Mouse (Mus musculus): ENCODE results near the gene Rpl27. TPM values are rescaled to one million over a fixed set of nuclear protein-coding genes. Genes with fewer than 3 reads are reported as not detected.

Gene Rpl27
- total RNA-seq, 1 experiment = 1,307 TPM

DNA sequence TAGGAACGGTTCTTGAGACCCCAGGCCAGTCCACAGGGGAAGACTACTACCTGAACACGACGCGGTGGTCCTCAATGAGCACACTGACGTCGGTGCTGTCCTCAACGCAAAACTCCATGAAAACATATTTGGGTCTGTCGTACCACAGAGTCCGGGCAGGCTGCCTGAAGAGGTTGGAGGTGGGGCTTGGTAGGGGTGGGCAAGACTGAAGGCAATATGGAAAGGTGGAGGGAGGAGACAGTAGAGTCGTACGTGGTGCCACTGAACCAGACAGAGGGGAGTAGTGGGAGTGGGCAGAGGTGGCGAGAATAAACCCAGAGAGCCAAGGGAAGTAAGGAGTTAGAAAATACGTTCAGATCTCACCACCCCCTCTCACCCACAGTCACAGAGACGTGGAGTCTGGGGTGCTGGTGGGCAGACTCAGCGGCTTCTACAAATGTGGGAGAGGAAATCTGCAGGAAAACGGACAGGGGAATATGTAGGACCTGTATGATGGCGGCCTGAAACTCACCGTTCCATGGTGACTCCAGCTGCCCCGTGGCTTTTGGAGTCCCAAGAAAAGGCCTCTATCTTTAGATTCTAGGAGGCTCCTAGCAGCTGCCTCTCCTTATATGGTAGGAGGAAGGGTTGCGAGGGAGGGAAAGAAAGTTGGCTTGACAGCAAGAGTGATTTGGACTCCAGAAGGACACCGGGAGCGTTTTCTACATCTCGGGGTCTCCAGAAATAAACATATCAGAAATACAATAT, 17.8 kb upstream of the Rpl27 start, which contains the start of gene Gm27029:
Gene Gm27029 (minus strand): TSS at position 692 of the 747 bp plus-strand sequence.
- Histone ChIP-seq H3K4me1 (ENCODE audit: control insufficient read depth in 2 of 2, insufficient read depth in 2 of 2, low read length in 2 of 2, poor library complexity in 1 of 2) (peaks cover 2 to 9% of the 10 kb centered on the region in 2 experiments; a peak in 2 of 4 replicates), H3K9me3 (ENCODE audit: control insufficient read depth, insufficient read depth, low read depth, low read length) (no peaks in the 10 kb centered on the region), H3K9ac (ENCODE audit: insufficient read depth, low read depth, low read length, poor library complexity, severe bottlenecking) (peak within 1 kb of the TSS; percentile 80), H3K36me3 (ENCODE audit: control insufficient read depth, insufficient read depth, low read length, poor library complexity, severe bottlenecking) (no peaks in the 10 kb centered on the region), H3K4me3 (ENCODE audit: insufficient read depth in 1 of 2, low read depth in 1 of 2, low read length in 2 of 2, poor library complexity in 1 of 2, severe bottlenecking in 1 of 2) (peak within 1 kb of the TSS; percentile 80 to 89), H3K27ac (ENCODE audit: insufficient read depth, low read depth, low read length, poor library complexity, severe bottlenecking) (peak within 1 kb of the TSS; percentile 32)
- no peak for DNase-seq (ENCODE audit: low read depth, low spot score)
- peak; percentile 38; the same call in 1 of the 2 replicates for TF ChIP-seq HCFC1 (IDR thresholded peaks at IDR 0.05; ENCODE audit: borderline replicate concordance, insufficient read depth, low read length)
- TF ChIP-seq ZNF384 (IDR thresholded peaks at IDR 0.05; ENCODE audit: low read depth, low read length) = no peak
- in situ Hi-C loops (cut with MboI; ENCODE audit: low sequenced_read_pairs in 2 of 2, unreplicated experiment in 2 of 2) = no loop called here

DNA sequence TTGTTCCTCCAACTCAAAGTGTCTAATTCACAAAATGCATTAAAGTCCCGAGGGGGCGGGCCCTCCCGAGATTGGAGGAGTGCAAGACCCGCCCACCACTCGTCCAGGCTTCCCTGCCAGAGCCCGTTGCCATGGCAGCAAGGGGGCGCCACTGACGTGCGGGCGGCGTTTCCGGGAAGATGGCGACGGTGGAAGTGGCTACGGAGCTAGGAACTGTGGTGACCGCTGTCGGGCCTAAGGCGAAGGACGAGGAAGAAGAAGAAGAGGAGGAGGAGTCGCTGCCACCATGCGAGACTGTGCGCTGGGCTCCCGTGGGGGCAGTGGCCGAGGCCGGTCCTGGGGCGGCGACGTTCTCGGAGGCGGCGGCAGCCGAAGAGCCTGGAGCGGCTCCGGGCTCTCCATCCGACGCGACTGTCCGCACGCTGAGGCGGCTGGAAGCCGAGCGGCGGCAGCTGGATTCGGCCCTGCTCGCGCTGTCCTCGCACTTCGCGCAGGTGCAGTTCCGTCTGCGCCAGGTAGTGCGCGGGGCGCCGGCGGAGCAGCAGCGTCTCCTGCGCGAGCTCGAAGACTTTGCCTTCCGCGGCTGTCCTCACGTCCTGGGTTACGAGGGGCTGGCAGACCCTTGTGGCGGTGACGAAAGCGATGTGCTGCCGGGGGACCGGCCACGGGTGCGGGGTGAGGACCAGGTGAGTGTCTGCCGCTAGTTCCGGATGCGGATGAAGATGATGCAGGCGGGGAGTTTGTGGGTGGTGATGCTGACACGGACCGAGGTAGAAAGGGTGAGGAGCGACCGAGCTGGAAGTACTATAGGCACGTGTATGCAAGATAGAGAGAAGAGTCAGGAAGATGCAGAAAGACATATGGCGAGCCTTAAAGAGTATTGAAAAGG, 16.9 kb upstream of the Rpl27 start, which contains the start of the genes Rundc1 and Ptges3l:
Gene Rundc1 (plus strand): TSS at position 161 of the 889 bp plus-strand sequence.
Gene Ptges3l (minus strand): TSS at position 409 of the 889 bp plus-strand sequence.
- peak; percentile 96 for DNase-seq (ENCODE audit: low read depth, low spot score)
- no peaks in the 10 kb centered on the region for H3K9me3 ChIP-seq (ENCODE audit: control insufficient read depth, insufficient read depth, low read depth, low read length)
- peak within 1 kb of the TSS; percentile 80 for H3K9ac ChIP-seq (ENCODE audit: insufficient read depth, low read depth, low read length, poor library complexity, severe bottlenecking)
- in situ Hi-C loops (cut with MboI; ENCODE audit: low sequenced_read_pairs in 2 of 2, unreplicated experiment in 2 of 2) = no loop called here
- H3K36me3 ChIP-seq (ENCODE audit: control insufficient read depth, insufficient read depth, low read length, poor library complexity, severe bottlenecking) = 0 out of 2 replicates have a peak, but pooled peaks cover 2% of the 10 kb centered on the region
- H3K27ac ChIP-seq (ENCODE audit: insufficient read depth, low read depth, low read length, poor library complexity, severe bottlenecking) = peak within 1 kb of the TSS; percentile 32
- TF ChIP-seq HCFC1 (IDR thresholded peaks at IDR 0.05; ENCODE audit: borderline replicate concordance, insufficient read depth, low read length) (peak; percentile 70; the same call in 1 of the 2 replicates), ZNF384 (IDR thresholded peaks at IDR 0.05; ENCODE audit: low read depth, low read length) (no peak)
- H3K4me1 ChIP-seq (ENCODE audit: control insufficient read depth in 2 of 2, insufficient read depth in 2 of 2, low read length in 2 of 2, poor library complexity in 1 of 2) = peaks cover 1 to 3% of the 10 kb centered on the region in 2 experiments; a peak in 1 of 4 replicates
- peak within 1 kb of the TSS; percentile 80 to 89 for H3K4me3 ChIP-seq (ENCODE audit: insufficient read depth in 1 of 2, low read depth in 1 of 2, low read length in 2 of 2, poor library complexity in 1 of 2, severe bottlenecking in 1 of 2)

DNA sequence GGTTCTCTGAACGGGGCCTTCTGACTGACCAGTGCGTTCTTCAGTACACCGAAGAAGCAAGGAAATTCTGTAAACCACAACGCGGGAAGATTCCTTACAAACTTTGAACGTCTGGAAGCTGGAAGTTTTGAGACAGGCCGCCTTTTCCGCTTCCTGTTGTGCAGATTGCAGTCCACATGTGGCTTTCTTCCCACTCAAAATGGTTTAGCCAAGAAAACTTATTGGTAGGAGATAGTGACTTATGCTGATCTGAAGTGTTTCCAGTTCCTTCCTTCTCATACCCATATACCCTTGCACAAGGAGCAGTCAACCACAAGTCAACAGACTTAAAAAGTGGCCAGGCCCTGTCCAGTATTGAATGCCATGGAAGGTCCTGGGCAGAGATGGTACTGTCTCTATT, 15.9 kb upstream of the Rpl27 start:
- DNase-seq (ENCODE audit: low read depth, low spot score) = no peak
- Histone ChIP-seq H3K27ac (ENCODE audit: insufficient read depth, low read depth, low read length, poor library complexity, severe bottlenecking) (no peak overlapping the region), H3K36me3 (ENCODE audit: control insufficient read depth, insufficient read depth, low read length, poor library complexity, severe bottlenecking) (peaks cover 3% of the 10 kb centered on the region; the same call in 1 of the 2 replicates), H3K4me1 (ENCODE audit: control insufficient read depth in 2 of 2, insufficient read depth in 2 of 2, low read length in 2 of 2, poor library complexity in 1 of 2) (peaks cover 2 to 4% of the 10 kb centered on the region in 2 experiments; a peak in 1 of 4 replicates), H3K9me3 (ENCODE audit: control insufficient read depth, insufficient read depth, low read depth, low read length) (no peaks in the 10 kb centered on the region), H3K4me3 (ENCODE audit: insufficient read depth in 1 of 2, low read depth in 1 of 2, low read length in 2 of 2, poor library complexity in 1 of 2, severe bottlenecking in 1 of 2) (peak overlapping the region in 1 of 2 experiments; percentile 89; a peak in 1 of 4 replicates), H3K9ac (ENCODE audit: insufficient read depth, low read depth, low read length, poor library complexity, severe bottlenecking) (no peak overlapping the region)
- TF ChIP-seq MAFK (IDR thresholded peaks at IDR 0.05; ENCODE audit: insufficient read depth, low read depth, low read length) = no peak
- in situ Hi-C loops (cut with MboI; ENCODE audit: low sequenced_read_pairs in 2 of 2, unreplicated experiment in 2 of 2) = no loop called here

DNA sequence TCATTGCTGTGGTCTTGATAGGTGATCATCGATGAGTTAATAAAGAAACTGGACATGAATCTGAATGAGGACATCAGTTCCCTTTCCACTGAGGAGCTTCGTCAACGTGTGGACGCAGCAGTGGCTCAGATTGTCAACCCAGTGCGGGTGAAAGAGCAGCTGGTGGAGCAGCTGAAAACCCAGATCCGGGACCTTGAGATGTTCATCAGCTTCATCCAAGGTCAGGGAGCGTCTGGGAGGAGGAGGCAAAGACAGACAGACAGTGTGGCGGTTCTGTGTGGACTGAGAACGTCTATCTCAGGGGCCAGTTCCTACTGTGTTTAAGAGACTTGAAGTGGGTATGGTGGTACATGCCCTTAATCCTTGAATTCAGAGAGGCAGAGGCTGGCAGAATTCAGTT, 10.8 kb upstream of the Rpl27 start:
- Histone ChIP-seq H3K9ac (ENCODE audit: insufficient read depth, low read depth, low read length, poor library complexity, severe bottlenecking) (no peak overlapping the region), H3K9me3 (ENCODE audit: control insufficient read depth, insufficient read depth, low read depth, low read length) (no peaks in the 10 kb centered on the region), H3K4me1 (ENCODE audit: control insufficient read depth in 2 of 2, insufficient read depth in 2 of 2, low read length in 2 of 2, poor library complexity in 1 of 2) (peaks cover 7 to 8% of the 10 kb centered on the region in 2 experiments; a peak in 3 of 4 replicates), H3K36me3 (ENCODE audit: control insufficient read depth, insufficient read depth, low read length, poor library complexity, severe bottlenecking) (peaks cover 18% of the 10 kb centered on the region), H3K27ac (ENCODE audit: insufficient read depth, low read depth, low read length, poor library complexity, severe bottlenecking) (no peak overlapping the region), H3K4me3 (ENCODE audit: insufficient read depth in 1 of 2, low read depth in 1 of 2, low read length in 2 of 2, poor library complexity in 1 of 2, severe bottlenecking in 1 of 2) (no peak overlapping the region)
- DNase-seq (ENCODE audit: low read depth, low spot score) = no peak
- in situ Hi-C loops (cut with MboI; ENCODE audit: low sequenced_read_pairs in 2 of 2, unreplicated experiment in 2 of 2) = no loop called here
- TF ChIP-seq HCFC1 (IDR thresholded peaks at IDR 0.05; ENCODE audit: borderline replicate concordance, insufficient read depth, low read length) (no peak), ZNF384 (IDR thresholded peaks at IDR 0.05; ENCODE audit: low read depth, low read length) (no peak), ZC3H11A (IDR thresholded peaks at IDR 0.05; ENCODE audit: borderline replicate concordance, low read depth, low read length) (no peak), CHD2 (IDR thresholded peaks at IDR 0.05; ENCODE audit: low read depth, low read length) (no peak)
